Mouse (Mus musculus): Measurements from ENCODE around the gene Fuca1. TPM values are rescaled to one million over a fixed set of nuclear protein-coding genes. Genes with fewer than 3 reads are reported as not detected.

Fuca1 gene
- polyA plus RNA-seq, 1 experiment from 2014 or later: 65.1 TPM

GRCm38 (mm10) chr4:135899050-135899448 is 21.5 kb upstream of the Fuca1 start:
- DNase-seq: no peak

GRCm38 (mm10) chr4:135900008-135900407 is 20.5 kb upstream of the Fuca1 start:
- TF ChIP-seq CTCF (IDR thresholded peaks at IDR 0.05; ENCODE audit: low read depth): no peak
- no peaks in the 10 kb centered on the region for H3K9me3 ChIP-seq (ENCODE audit: low read depth, low read length)
- no peaks in the 10 kb centered on the region for H3K4me1 ChIP-seq (ENCODE audit: insufficient read depth)
- ATAC-seq (ENCODE audit: insufficient read depth) (no peak), DNase-seq (no peak)
- H3K4me3 ChIP-seq (ENCODE audit: low read depth, low read length): no peak overlapping the region
- no peak overlapping the region for H3K9ac ChIP-seq
- H3K36me3 ChIP-seq (ENCODE audit: insufficient read depth): no peaks in the 10 kb centered on the region
- H3K27me3 ChIP-seq (ENCODE audit: insufficient read depth, low read length): no peaks in the 10 kb centered on the region
- H3K4me2 ChIP-seq: no peak overlapping the region
- WGBS: 77% methylated on average over 5 of the region's 5 CpGs
- no peak overlapping the region for H3K27ac ChIP-seq (ENCODE audit: low read depth)

More at GRCm38 (mm10) chr4:135899050-135899448, 21.5 kb upstream of the Fuca1 start:
- no peak overlapping the region for H3K4me3 ChIP-seq (ENCODE audit: low read depth, low read length)
- 76% methylated on average over 7 of the region's 7 CpGs for WGBS
- no peaks in the 10 kb centered on the region for H3K27me3 ChIP-seq (ENCODE audit: insufficient read depth, low read length)
- no peak overlapping the region for H3K27ac ChIP-seq (ENCODE audit: low read depth)
- H3K9me3 ChIP-seq (ENCODE audit: low read depth, low read length): no peaks in the 10 kb centered on the region
- H3K4me2 ChIP-seq: no peak overlapping the region
- H3K9ac ChIP-seq: no peak overlapping the region
- no peaks in the 10 kb centered on the region for H3K36me3 ChIP-seq (ENCODE audit: insufficient read depth)
- no peaks in the 10 kb centered on the region for H3K4me1 ChIP-seq (ENCODE audit: insufficient read depth)
- no peak for TF ChIP-seq CTCF (IDR thresholded peaks at IDR 0.05; ENCODE audit: low read depth)
- no peak for ATAC-seq (ENCODE audit: insufficient read depth)

GRCm38 (mm10) chr4:135902606-135903242 is 17.8 kb upstream of the Fuca1 start:
- no peak for TF ChIP-seq CTCF (IDR thresholded peaks at IDR 0.05; ENCODE audit: low read depth)
- no peaks in the 10 kb centered on the region for H3K36me3 ChIP-seq (ENCODE audit: insufficient read depth)
- no peak overlapping the region for H3K4me3 ChIP-seq (ENCODE audit: low read depth, low read length)
- WGBS: 83% methylated on average over 4 of the region's 4 CpGs
- no peaks in the 10 kb centered on the region for H3K27me3 ChIP-seq (ENCODE audit: insufficient read depth, low read length)
- ATAC-seq (ENCODE audit: insufficient read depth): no peak
- H3K9ac ChIP-seq: no peak overlapping the region
- H3K9me3 ChIP-seq (ENCODE audit: low read depth, low read length): no peaks in the 10 kb centered on the region
- no peaks in the 10 kb centered on the region for H3K4me1 ChIP-seq (ENCODE audit: insufficient read depth)
- no peak overlapping the region for H3K4me2 ChIP-seq
- no peak for DNase-seq
- no peak overlapping the region for H3K27ac ChIP-seq (ENCODE audit: low read depth)

- no peaks in the 10 kb centered on the region for H3K27me3 ChIP-seq (ENCODE audit: insufficient read depth, low read length)
- ATAC-seq (ENCODE audit: insufficient read depth) (no peak), DNase-seq (no peak)
- WGBS: 59% methylated on average over 1 of the region's 1 CpGs
- H3K4me2 ChIP-seq: no peak overlapping the region
- H3K4me3 ChIP-seq (ENCODE audit: low read depth, low read length): no peak overlapping the region
- no peak for TF ChIP-seq CTCF (IDR thresholded peaks at IDR 0.05; ENCODE audit: low read depth)
- H3K36me3 ChIP-seq (ENCODE audit: insufficient read depth): no peaks in the 10 kb centered on the region
- H3K27ac ChIP-seq (ENCODE audit: low read depth): no peak overlapping the region
- H3K4me1 ChIP-seq (ENCODE audit: insufficient read depth): no peaks in the 10 kb centered on the region; the same call in 1 of the 2 replicates
- H3K9ac ChIP-seq: no peak overlapping the region
- H3K9me3 ChIP-seq (ENCODE audit: low read depth, low read length): no peaks in the 10 kb centered on the region
Measured at GRCm38 (mm10) chr4:135904810-135905209, 15.7 kb upstream of the Fuca1 start.

GRCm38 (mm10) chr4:135906633-135907032 is 13.9 kb upstream of the Fuca1 start:
- WGBS: 61% methylated on average over 3 of the region's 3 CpGs
- ATAC-seq (ENCODE audit: insufficient read depth) (no peak), DNase-seq (no peak)
- no peak overlapping the region for H3K9ac ChIP-seq
- no peaks in the 10 kb centered on the region; the same call in 1 of the 2 replicates for H3K4me1 ChIP-seq (ENCODE audit: insufficient read depth)
- H3K27me3 ChIP-seq (ENCODE audit: insufficient read depth, low read length): no peaks in the 10 kb centered on the region
- no peaks in the 10 kb centered on the region for H3K36me3 ChIP-seq (ENCODE audit: insufficient read depth)
- no peak overlapping the region for H3K27ac ChIP-seq (ENCODE audit: low read depth)
- H3K9me3 ChIP-seq (ENCODE audit: low read depth, low read length): no peaks in the 10 kb centered on the region
- no peak overlapping the region for H3K4me2 ChIP-seq
- H3K4me3 ChIP-seq (ENCODE audit: low read depth, low read length): no peak overlapping the region
- no peak for TF ChIP-seq CTCF (IDR thresholded peaks at IDR 0.05; ENCODE audit: low read depth)

GRCm38 (mm10) chr4:135909326-135910066 is 11.0 kb upstream of the Fuca1 start:
- Histone ChIP-seq H3K4me1 (ENCODE audit: insufficient read depth) (no peaks in the 10 kb centered on the region; the same call in 1 of the 2 replicates), H3K27ac (ENCODE audit: low read depth) (no peak overlapping the region), H3K4me3 (ENCODE audit: low read depth, low read length) (no peak overlapping the region), H3K4me2 (no peak overlapping the region), H3K9ac (no peak overlapping the region), H3K9me3 (ENCODE audit: low read depth, low read length) (no peaks in the 10 kb centered on the region), H3K27me3 (ENCODE audit: insufficient read depth, low read length) (no peaks in the 10 kb centered on the region), H3K36me3 (ENCODE audit: insufficient read depth) (no peaks in the 10 kb centered on the region)
- ATAC-seq (ENCODE audit: insufficient read depth) (no peak), DNase-seq (no peak)
- 21% methylated on average over 13 of the region's 13 CpGs for WGBS
- TF ChIP-seq CTCF (IDR thresholded peaks at IDR 0.05; ENCODE audit: low read depth): no peak

GRCm38 (mm10) chr4:135911531-135911930 is 9.0 kb upstream of the Fuca1 start:
- WGBS: 58% methylated on average over 7 of the region's 7 CpGs
- H3K27me3 ChIP-seq (ENCODE audit: insufficient read depth, low read length): no peaks in the 10 kb centered on the region
- no peak overlapping the region for H3K4me3 ChIP-seq (ENCODE audit: low read depth, low read length)
- DNase-seq (peak; percentile 31), ATAC-seq (ENCODE audit: insufficient read depth) (no peak)
- TF ChIP-seq CTCF (IDR thresholded peaks at IDR 0.05; ENCODE audit: low read depth): no peak
- no peaks in the 10 kb centered on the region for H3K36me3 ChIP-seq (ENCODE audit: insufficient read depth)
- no peaks in the 10 kb centered on the region; the same call in 1 of the 2 replicates for H3K4me1 ChIP-seq (ENCODE audit: insufficient read depth)
- H3K4me2 ChIP-seq: no peak overlapping the region
- no peak overlapping the region; the same call in 1 of the 2 replicates for H3K27ac ChIP-seq (ENCODE audit: low read depth)
- H3K9me3 ChIP-seq (ENCODE audit: low read depth, low read length): no peaks in the 10 kb centered on the region
- H3K9ac ChIP-seq: no peak overlapping the region
